Mouse (Mus musculus) mouse trophoblast stem cell (cell line): ENCODE measurements at regions not wholly inside any gene's neighbourhood (a gene's known extent, or its start where the extent isn't known, plus 50 kb on each side); places are given as distances from the start of the nearest gene placed in this dataset.

Experiments used
- in situ Hi-C, 2 experiments: fragments of 300-500 bp; cut with MseI, MboI; formaldehyde crosslinking; loops; 2 replicates in 1 of 2; 3 replicates in 1 of 2; pipeline ENCODE4 v1.15.1; 2025

GRCm38 (mm10) chr10:17200524-17201426, 522.2 kb upstream of the Cited2 start:
- in situ Hi-C loops, result no loop called here

GRCm38 (mm10) chr10:17201427-17201745, 521.6 kb upstream of the Cited2 start:
- in situ Hi-C loops, result no loop called here

- in situ Hi-C loops, result no loop called here
Measured at GRCm38 (mm10) chr10:17202556-17203415, 520.2 kb upstream of the Cited2 start.

- in situ Hi-C loops, result no loop called here
Measured at GRCm38 (mm10) chr10:17203416-17204110, 519.5 kb upstream of the Cited2 start.

GRCm38 (mm10) chr10:17204153-17204552, 518.9 kb upstream of the Cited2 start:
- in situ Hi-C loops, result no loop called here

GRCm38 (mm10) chr10:17212551-17213309, 510.3 kb upstream of the Cited2 start:
- in situ Hi-C loops, result no loop called here

- in situ Hi-C loops, result no loop called here
Measured at GRCm38 (mm10) chr10:17213310-17214064, 509.5 kb upstream of the Cited2 start.

- in situ Hi-C loops, result no loop called here
Measured at GRCm38 (mm10) chr10:17214065-17214440, 509.0 kb upstream of the Cited2 start.

GRCm38 (mm10) chr10:17215029-17215428, 508.0 kb upstream of the Cited2 start:
- in situ Hi-C loops, result no loop called here

- in situ Hi-C loops, result no loop called here
Measured at GRCm38 (mm10) chr10:17221495-17221894, 501.5 kb upstream of the Cited2 start.

GRCm38 (mm10) chr10:17225727-17226126, 497.3 kb upstream of the Cited2 start:
- in situ Hi-C loops, result no loop called here

GRCm38 (mm10) chr10:17230040-17230818, 492.8 kb upstream of the Cited2 start:
- in situ Hi-C loops, result no loop called here

GRCm38 (mm10) chr10:17235955-17236650, 486.9 kb upstream of the Cited2 start:
- in situ Hi-C loops, result no loop called here

- in situ Hi-C loops, result no loop called here
Measured at GRCm38 (mm10) chr10:17236761-17237160, 486.3 kb upstream of the Cited2 start.

- in situ Hi-C loops, result no loop called here
Measured at GRCm38 (mm10) chr10:17237463-17237862, 485.6 kb upstream of the Cited2 start.

- in situ Hi-C loops, result no loop called here
Measured at GRCm38 (mm10) chr10:17237918-17238850, 484.8 kb upstream of the Cited2 start.

GRCm38 (mm10) chr10:17248270-17248669, 474.7 kb upstream of the Cited2 start:
- in situ Hi-C loops, result no loop called here

GRCm38 (mm10) chr10:17253040-17253439, 470.0 kb upstream of the Cited2 start:
- in situ Hi-C loops, result no loop called here
